In genomic region chr9:103363730-103364417, GRCm38 (mm10) we compare ENCODE assay signal across 8 mouse cellular contexts. TPM values are rescaled to one million over a fixed set of nuclear protein-coding genes. Genes with fewer than 3 reads are reported as not detected.
DNase-seq lines count a peak whose midpoint lies in the region; ATAC-seq lines count a peak whose summit lies in the region.

No protein-coding gene starts in this region.

- H3K4me3 ChIP-seq in hindbrain, embryonic 11.5 days (ENCODE audit: low read depth, low read length), result peak overlapping the region; percentile 89
- peak overlapping the region; percentile 86 for H3K4me3 ChIP-seq in limb, embryonic 15.5 days

- ATAC-seq in hindbrain, embryonic 11.5 days (ENCODE audit: low FRiP score), result no peak
- no peak for ATAC-seq in limb, embryonic 15.5 days (ENCODE audit: insufficient number of reproducible peaks, low FRiP score, low TSS enrichment, low read depth)

- H3K9ac ChIP-seq in hindbrain, embryonic 11.5 days (ENCODE audit: low read depth, low read length), result peak overlapping the region; percentile 96
- peak overlapping the region; percentile 98 for H3K9ac ChIP-seq in limb, embryonic 15.5 days

- H3K4me1 ChIP-seq in hindbrain, embryonic 11.5 days (replicated peaks; ENCODE audit: control insufficient read depth, insufficient read depth, low read length), result peaks cover 6% of the 10 kb centered on the region
- peaks cover 19% of the 10 kb centered on the region for H3K4me1 ChIP-seq in limb, embryonic 15.5 days

- H3K36me3 ChIP-seq in hindbrain, embryonic 11.5 days (ENCODE audit: control insufficient read depth, insufficient read depth, low read length), result 0 out of 2 replicates have a peak, but pooled peaks cover 3% of the 10 kb centered on the region
- H3K36me3 ChIP-seq in limb, embryonic 15.5 days, result peaks cover 26% of the 10 kb centered on the region

- peak overlapping the region; percentile 89 for H3K4me2 ChIP-seq in hindbrain, embryonic 11.5 days (replicated peaks; ENCODE audit: low read depth, low read length)
- H3K4me2 ChIP-seq in limb, embryonic 15.5 days, result peak overlapping the region; percentile 73

- intact Hi-C loops in left cerebral cortex, postnatal 10 days (cut with DNase I), result loop anchor here (10.0 kb wide), 1 partner anchor 391 kb away; no protein-coding TSS in a partner anchor

- DNase-seq in 3T3-L1 (ENCODE audit: low read depth, low spot score), result peak; percentile 54
- DNase-seq in B cell, adult 2 months, result peak; percentile 31 to 34
- peak; percentile 63 for DNase-seq in embryo, embryonic 10 days (ENCODE audit: low spot score)
- DNase-seq in hindbrain, embryonic 11.5 days (ENCODE audit: low spot score), result peak; percentile 57
- DNase-seq in neural tube, embryonic 10.5 days (ENCODE audit: extremely low spot score, low spot score), result peak; percentile 39
- DNase-seq in frontal cortex, postnatal 10 days (ENCODE audit: low spot score in 2 of 2), result no peak
- DNase-seq in left cerebral cortex, postnatal 10 days (ENCODE audit: extremely low spot score in 1 of 2, low spot score in 2 of 2), result no peak

- 2% methylated on average over 21 of the region's 21 CpGs for WGBS in hindbrain, embryonic 11.5 days
- WGBS in limb, embryonic 15.5 days, result 1% methylated on average over 21 of the region's 21 CpGs

- H3K27me3 ChIP-seq in hindbrain, embryonic 11.5 days (ENCODE audit: control insufficient read depth, insufficient read depth, low read length), result no peaks in the 10 kb centered on the region
- H3K27me3 ChIP-seq in limb, embryonic 15.5 days, result no peaks in the 10 kb centered on the region

- no peaks in the 10 kb centered on the region for H3K9me3 ChIP-seq in hindbrain, embryonic 11.5 days (ENCODE audit: control insufficient read depth, low read length)
- no peaks in the 10 kb centered on the region for H3K9me3 ChIP-seq in limb, embryonic 15.5 days

- H3K27ac ChIP-seq in hindbrain, embryonic 11.5 days (ENCODE audit: low read depth, low read length), result no peak overlapping the region
- H3K27ac ChIP-seq in limb, embryonic 15.5 days, result no peak overlapping the region; the same call in 1 of the 2 replicates

RNA-seq across cellular contexts. Expression of gene Cdv3, which starts 1.8 kb away (rescaled TPM):
- 105 and 135 TPM in 2 replicates for polyA plus RNA-seq in hindbrain, embryonic 11.5 days (2014; fragmentation: Nextera tagmentation; extraction: Ambion mirVana)
- 95.2 and 121 TPM in 2 replicates for polyA plus RNA-seq in limb, embryonic 15.5 days (2015; fragmentation: Nextera tagmentation; extraction: Ambion mirVana)
- 100 to 1,000 TPM; 101 to 107 TPM for total RNA-seq in left cerebral cortex, postnatal 10 days (2021)

RNA-seq across cellular contexts. Expression of gene Topbp1, which starts 58.9 kb away (rescaled TPM):
- polyA plus RNA-seq in hindbrain, embryonic 11.5 days (2014; fragmentation: Nextera tagmentation; extraction: Ambion mirVana), result 70.2 and 75.6 TPM in 2 replicates
- 50.9 and 57.7 TPM in 2 replicates for polyA plus RNA-seq in limb, embryonic 15.5 days (2015; fragmentation: Nextera tagmentation; extraction: Ambion mirVana)
- 10 to 100 TPM; 26.0 to 27.4 TPM for total RNA-seq in left cerebral cortex, postnatal 10 days (2021)

RNA-seq across cellular contexts. Expression of gene 1300017J02Rik, which starts 59.0 kb away (rescaled TPM):
- 1.5 and 4.5 TPM in 2 replicates for polyA plus RNA-seq in hindbrain, embryonic 11.5 days (2014; fragmentation: Nextera tagmentation; extraction: Ambion mirVana)
- polyA plus RNA-seq in limb, embryonic 15.5 days (2015; fragmentation: Nextera tagmentation; extraction: Ambion mirVana), result 0.88 and 1.5 TPM in 2 replicates
- total RNA-seq in left cerebral cortex, postnatal 10 days (2021), result under 1 TPM; 0.49 to 0.99 TPM

Comparison
In these comparisons a context has a peak if more than half of its experiments do, and no peak if none do; other contexts are left out.
1. DNase-seq: peak in 3T3-L1 (single experiment), B cell, adult 2 months (2 of 2), embryo, embryonic 10 days (single experiment), hindbrain, embryonic 11.5 days (single experiment) and neural tube, embryonic 10.5 days (single experiment); none in frontal cortex, postnatal 10 days (0 of 2) and left cerebral cortex, postnatal 10 days (0 of 2).